Mouse (Mus musculus) spleen, adult 2 months (tissue): ENCODE measurements around the gene Spsb1.

Source experiments
- CTCF ChIP-seq: fragments of 200-500 bp; IDR thresholded peaks from 2 replicates; pipeline ENCODE4 v1.5.1; 2011; ENCODE audit warnings: mild to moderate bottlenecking, inconsistent platforms; ENCODE audit not compliant: insufficient read depth, insufficient read length, insufficient replicate concordance; ENCODE audit errors: extremely low read depth
- POLR2A ChIP-seq: fragments of 200-500 bp; IDR thresholded peaks from 2 replicates; pipeline ENCODE4 v1.6.1; 2011; ENCODE audit warnings: low read depth, low read length, inconsistent platforms

GRCm38 (mm10) chr4:150003021-150003580, 48.3 kb upstream of the Spsb1 start:
- TF ChIP-seq CTCF (no peak), POLR2A (no peak)
